Mouse (Mus musculus): ENCODE results near the gene Nsmce4a. TPM values are rescaled to one million over a fixed set of nuclear protein-coding genes. Genes with fewer than 3 reads are reported as not detected.
"Not testable (repeated sequence)": the region's sequence is repeated elsewhere in the genome, so short reads cannot be mapped to it uniquely, and the experiment has no call there.

Nsmce4a gene
- polyA plus RNA-seq, 1 experiment = 64.5 TPM

DNA sequence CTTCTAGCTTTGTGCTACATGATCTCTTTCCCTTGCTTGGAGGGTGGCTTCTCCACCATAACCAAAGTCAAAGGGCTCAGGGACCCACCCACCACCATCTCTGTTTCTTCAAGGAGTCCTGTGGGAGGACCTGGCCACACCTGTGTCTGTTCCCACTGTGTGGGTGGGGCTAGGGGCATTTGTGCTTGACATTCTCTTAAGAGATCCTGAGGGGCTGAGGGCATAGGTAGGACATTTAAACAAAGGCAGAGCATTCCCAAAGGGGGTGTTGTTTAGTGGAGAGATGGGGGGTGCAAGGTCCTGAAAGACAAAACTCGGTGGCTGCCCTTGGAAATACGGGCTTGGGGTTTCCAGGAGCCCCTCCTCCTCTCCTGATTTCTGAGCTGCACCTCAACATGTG is 27.6 kb upstream of the Nsmce4a start:
- Histone ChIP-seq H3K36me3 (replicated peaks; ENCODE audit: low read length) (no peaks in the 10 kb centered on the region), H3K27me3 (replicated peaks) (peaks cover 47% of the 10 kb centered on the region), H3K4me1 (no peaks in the 10 kb centered on the region), H3K4me3 (replicated peaks) (no peak overlapping the region), H3K9me3 (no peaks in the 10 kb centered on the region)
- TF ChIP-seq FLI1 (IDR thresholded peaks at IDR 0.05; ENCODE audit: low read length) (no peak), GATA1 (IDR thresholded peaks at IDR 0.05; ENCODE audit: borderline replicate concordance, low read length) (no peak)

GRCm38 (mm10) chr7:130600074-130600473 is 27.2 kb upstream of the Nsmce4a start:
- Histone ChIP-seq H3K36me3 (replicated peaks; ENCODE audit: low read length) (no peaks in the 10 kb centered on the region), H3K9me3 (no peaks in the 10 kb centered on the region), H3K4me3 (replicated peaks) (no peak overlapping the region), H3K27me3 (replicated peaks) (peaks cover 45% of the 10 kb centered on the region), H3K4me1 (no peaks in the 10 kb centered on the region)
- TF ChIP-seq GATA1 (IDR thresholded peaks at IDR 0.05; ENCODE audit: borderline replicate concordance, low read length) (no peak), FLI1 (IDR thresholded peaks at IDR 0.05; ENCODE audit: low read length) (no peak)

DNA sequence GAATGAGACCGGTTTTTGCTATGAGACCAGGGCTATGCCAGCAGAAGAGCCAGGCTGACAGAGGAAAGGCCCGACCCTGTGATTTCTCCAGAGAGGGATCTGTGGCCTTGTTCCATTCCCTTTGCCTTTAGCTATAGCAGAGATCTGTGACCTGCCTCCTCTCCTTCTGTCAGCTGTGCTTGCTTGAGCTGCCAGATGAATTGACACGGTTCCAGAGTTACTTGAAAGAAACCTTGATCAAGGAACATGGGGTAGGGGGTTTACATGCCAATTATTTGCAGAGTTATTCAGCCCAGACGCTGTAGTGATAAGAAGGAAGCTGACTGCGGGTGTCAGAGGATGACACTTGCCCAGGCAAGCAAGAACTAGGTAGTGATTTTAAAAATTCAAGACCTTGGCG is 24.6 kb upstream of the Nsmce4a start:
- Histone ChIP-seq H3K27me3 (replicated peaks) (peaks cover 33% of the 10 kb centered on the region), H3K4me1 (no peaks in the 10 kb centered on the region), H3K4me3 (replicated peaks) (no peak overlapping the region), H3K36me3 (replicated peaks; ENCODE audit: low read length) (no peaks in the 10 kb centered on the region), H3K9me3 (no peaks in the 10 kb centered on the region)
- no peak for TF ChIP-seq FLI1 (IDR thresholded peaks at IDR 0.05; ENCODE audit: low read length)
- TF ChIP-seq GATA1 (IDR thresholded peaks at IDR 0.05; ENCODE audit: borderline replicate concordance, low read length) = no peak

- H3K27me3 ChIP-seq (replicated peaks) = peaks cover 25% of the 10 kb centered on the region
- not testable (repeated sequence) for H3K9me3 ChIP-seq; H3K36me3 ChIP-seq (replicated peaks; ENCODE audit: low read length); H3K4me1 ChIP-seq; H3K4me3 ChIP-seq (replicated peaks)
Observed at GRCm38 (mm10) chr7:130596079-130596855, 23.3 kb upstream of the Nsmce4a start.

- H3K9me3 ChIP-seq; H3K4me1 ChIP-seq; H3K4me3 ChIP-seq (replicated peaks); H3K36me3 ChIP-seq (replicated peaks; ENCODE audit: low read length): not testable (repeated sequence)
- peaks cover 30% of the 10 kb centered on the region for H3K27me3 ChIP-seq (replicated peaks)
Observed at GRCm38 (mm10) chr7:130593375-130594239, 20.7 kb upstream of the Nsmce4a start.

DNA sequence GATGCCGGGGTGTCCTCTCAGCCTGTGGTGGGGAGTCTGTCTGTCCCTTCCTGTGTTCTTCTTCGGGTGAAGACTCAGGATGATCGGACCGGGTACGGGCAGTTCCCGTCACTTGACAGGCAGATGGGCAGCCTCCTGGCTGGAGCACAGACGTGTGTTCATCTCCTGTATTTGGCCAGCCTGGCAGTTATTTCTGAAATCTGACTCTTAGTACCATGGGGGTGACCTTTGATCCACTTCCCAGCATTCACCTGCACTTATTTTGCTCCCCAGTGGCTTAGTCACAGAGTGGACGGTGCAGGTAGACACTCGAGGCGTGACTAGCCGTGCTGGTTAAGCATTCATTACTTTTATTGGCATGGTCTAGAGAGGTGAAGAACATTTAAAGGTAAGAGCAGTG is 20.1 kb upstream of the Nsmce4a start:
- H3K9me3 ChIP-seq; H3K36me3 ChIP-seq (replicated peaks; ENCODE audit: low read length); H3K4me3 ChIP-seq (replicated peaks); H3K4me1 ChIP-seq: not testable (repeated sequence)
- peaks cover 24% of the 10 kb centered on the region for H3K27me3 ChIP-seq (replicated peaks)

- H3K27me3 ChIP-seq (replicated peaks) = peaks cover 21% of the 10 kb centered on the region
- peaks cover 15% of the 10 kb centered on the region for H3K9me3 ChIP-seq
- TF ChIP-seq GATA1 (IDR thresholded peaks at IDR 0.05; ENCODE audit: borderline replicate concordance, low read length) (no peak), FLI1 (IDR thresholded peaks at IDR 0.05; ENCODE audit: low read length) (no peak)
- H3K4me1 ChIP-seq = no peaks in the 10 kb centered on the region
- no peaks in the 10 kb centered on the region for H3K36me3 ChIP-seq (replicated peaks; ENCODE audit: low read length)
- no peak overlapping the region for H3K4me3 ChIP-seq (replicated peaks)
Observed at GRCm38 (mm10) chr7:130590845-130591437, 18.0 kb upstream of the Nsmce4a start.

DNA sequence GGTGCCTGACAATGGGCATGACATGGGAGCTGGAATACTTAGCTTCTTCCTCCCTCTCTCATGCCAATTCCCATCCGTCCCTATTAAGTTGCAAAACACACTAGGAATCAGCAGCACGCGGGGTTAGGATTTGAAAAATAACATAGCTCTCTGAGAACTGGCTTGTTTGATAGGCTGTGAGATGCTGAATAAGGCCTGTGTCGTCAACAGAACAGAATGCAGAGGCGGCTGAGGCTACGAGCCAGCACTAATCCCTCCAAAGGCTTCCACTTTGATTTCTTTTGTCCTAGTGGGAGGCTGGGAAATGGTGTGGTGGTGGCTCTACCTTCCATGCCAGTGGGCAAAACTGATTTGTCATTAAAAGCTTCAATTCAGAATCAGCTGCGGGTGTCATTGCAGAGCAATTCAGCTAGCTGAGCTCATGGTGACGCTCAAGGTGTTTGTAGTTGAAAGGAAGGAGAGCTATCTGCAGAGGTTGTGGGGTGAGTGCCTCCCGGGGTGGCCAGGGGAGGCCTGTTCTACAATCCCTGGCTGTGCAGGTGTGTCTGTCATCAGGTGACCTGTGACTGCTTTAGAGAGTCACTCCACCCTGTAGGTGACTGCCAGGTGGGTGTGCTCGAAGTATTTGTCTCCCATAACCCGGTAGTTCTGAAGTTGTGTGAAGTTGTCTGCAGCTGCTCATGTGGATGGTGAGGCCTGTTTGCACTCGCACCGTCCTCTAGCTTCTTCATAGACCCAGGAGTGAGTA is 17.3 kb upstream of the Nsmce4a start:
- H3K4me1 ChIP-seq = no peaks in the 10 kb centered on the region
- no peaks in the 10 kb centered on the region for H3K36me3 ChIP-seq (replicated peaks; ENCODE audit: low read length)
- TF ChIP-seq GATA1 (IDR thresholded peaks at IDR 0.05; ENCODE audit: borderline replicate concordance, low read length) = no peak
- TF ChIP-seq FLI1 (IDR thresholded peaks at IDR 0.05; ENCODE audit: low read length) = no peak
- H3K27me3 ChIP-seq (replicated peaks) = peaks cover 21% of the 10 kb centered on the region
- H3K9me3 ChIP-seq = peaks cover 15% of the 10 kb centered on the region
- no peak overlapping the region for H3K4me3 ChIP-seq (replicated peaks)

DNA sequence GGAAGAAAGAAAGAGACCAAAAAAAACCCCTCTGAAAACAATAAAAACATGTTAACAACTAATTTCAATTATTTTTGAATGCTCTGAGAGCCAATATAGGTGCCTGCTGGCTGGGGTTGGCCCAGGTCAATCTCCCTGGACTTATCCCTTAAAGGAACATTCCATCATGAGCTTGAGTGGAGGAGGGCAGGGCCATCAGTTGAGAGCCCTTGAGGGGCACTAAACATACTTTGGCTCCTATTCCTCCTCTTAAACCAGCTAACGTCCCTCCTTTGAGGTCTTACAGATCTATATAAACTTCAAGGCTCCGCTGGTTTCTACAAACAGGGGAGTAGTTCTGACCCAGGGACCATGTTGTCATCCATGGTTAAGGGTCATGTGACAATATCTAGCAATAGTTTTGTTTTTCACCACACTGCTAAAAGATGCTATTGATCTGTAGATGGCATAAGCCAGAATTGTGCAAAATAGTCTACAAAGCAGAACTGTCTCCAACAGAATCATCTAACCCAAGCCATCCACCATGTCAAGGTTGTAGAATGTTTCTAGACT is 13.7 kb upstream of the Nsmce4a start:
- Histone ChIP-seq H3K9me3 (peaks cover 15% of the 10 kb centered on the region), H3K4me3 (replicated peaks) (no peak overlapping the region), H3K4me1 (no peaks in the 10 kb centered on the region), H3K27me3 (replicated peaks) (peaks cover 21% of the 10 kb centered on the region), H3K36me3 (replicated peaks; ENCODE audit: low read length) (no peaks in the 10 kb centered on the region)
- TF ChIP-seq FLI1 (IDR thresholded peaks at IDR 0.05; ENCODE audit: low read length) (no peak), GATA1 (IDR thresholded peaks at IDR 0.05; ENCODE audit: borderline replicate concordance, low read length) (no peak)
